Mouse (Mus musculus) neural tube, embryonic 14.5 days (tissue): ENCODE measurements around the gene Dcakd. TPM values are rescaled to one million over a fixed set of nuclear protein-coding genes. Genes with fewer than 3 reads are reported as not detected.

Source experiments
- ATAC-seq: fragments of 200-750 bp; cut with Nextera tagmentation; 2 replicates; pipeline ENCODE4 v1.8.0; 2017; ENCODE audit warnings: low read depth, mild to moderate bottlenecking, moderate TSS enrichment, moderate library complexity
- H3K27ac ChIP-seq: fragments of 300-500 bp; sonication (generic); 2 replicates; pipeline ENCODE4 v1.5.1; 2014; ENCODE audit warnings: low read depth, mild to moderate bottlenecking, control low read depth, low read length, moderate library complexity, mixed read lengths
- H3K27me3 ChIP-seq: fragments of 300-500 bp; sonication (generic); 2 replicates; pipeline ENCODE4 v1.6.1; 2014; ENCODE audit warnings: low read length; ENCODE audit not compliant: control insufficient read depth, insufficient read depth
- H3K36me3 ChIP-seq: fragments of 300-500 bp; sonication (generic); 2 replicates; pipeline ENCODE4 v1.6.1; 2014; ENCODE audit warnings: low read length, mixed read lengths; ENCODE audit not compliant: control insufficient read depth, insufficient read depth
- H3K4me1 ChIP-seq: fragments of 300-500 bp; sonication (generic); 2 replicates; pipeline ENCODE4 v1.6.1; 2014; ENCODE audit warnings: low read length; ENCODE audit not compliant: control insufficient read depth, insufficient read depth
- H3K4me2 ChIP-seq: fragments of 300-500 bp; sonication (generic); 2 replicates; pipeline ENCODE4 v1.6.1; 2014; ENCODE audit warnings: mild to moderate bottlenecking, low read depth, low read length, control low read depth
- H3K4me3 ChIP-seq: fragments of 300-500 bp; sonication (generic); 2 replicates; pipeline ENCODE4 v1.5.1; 2014; ENCODE audit warnings: low read depth, low read length, control low read depth, mixed read lengths
- H3K9ac ChIP-seq: fragments of 300-500 bp; sonication (generic); replicated peaks from 2 replicates; pipeline ENCODE4 v1.6.1; 2014; ENCODE audit warnings: low read depth, mild to moderate bottlenecking, control low read depth, low read length, mixed read lengths
- H3K9me3 ChIP-seq: fragments of 300-500 bp; sonication (generic); 2 replicates; pipeline ENCODE4 v1.6.1; 2016; ENCODE audit warnings: low read length; ENCODE audit not compliant: control insufficient read depth
- WGBS: fragments of 180-500 bp; shearing (Covaris S2); extraction: QIAGEN DNeasy Blood & Tissue Kit; methylation state at CpG from one replicate; pipeline ENCODE4 v1.1.7; 2014; 5-methylcytosine and 5-hydroxymethylcytosine counted together
- polyA plus RNA-seq: library from polyadenylated mRNA; unstranded; fragments of >200 nt; fragmentation: Nextera tagmentation; extraction: Ambion mirVana; gene quantifications from 2 replicates; pipeline ENCODE4 v1.2.1, GENCODE M21; 2014

Dcakd gene
- polyA plus RNA-seq, 1 experiment from 2014 or later = 193 TPM

DNA sequence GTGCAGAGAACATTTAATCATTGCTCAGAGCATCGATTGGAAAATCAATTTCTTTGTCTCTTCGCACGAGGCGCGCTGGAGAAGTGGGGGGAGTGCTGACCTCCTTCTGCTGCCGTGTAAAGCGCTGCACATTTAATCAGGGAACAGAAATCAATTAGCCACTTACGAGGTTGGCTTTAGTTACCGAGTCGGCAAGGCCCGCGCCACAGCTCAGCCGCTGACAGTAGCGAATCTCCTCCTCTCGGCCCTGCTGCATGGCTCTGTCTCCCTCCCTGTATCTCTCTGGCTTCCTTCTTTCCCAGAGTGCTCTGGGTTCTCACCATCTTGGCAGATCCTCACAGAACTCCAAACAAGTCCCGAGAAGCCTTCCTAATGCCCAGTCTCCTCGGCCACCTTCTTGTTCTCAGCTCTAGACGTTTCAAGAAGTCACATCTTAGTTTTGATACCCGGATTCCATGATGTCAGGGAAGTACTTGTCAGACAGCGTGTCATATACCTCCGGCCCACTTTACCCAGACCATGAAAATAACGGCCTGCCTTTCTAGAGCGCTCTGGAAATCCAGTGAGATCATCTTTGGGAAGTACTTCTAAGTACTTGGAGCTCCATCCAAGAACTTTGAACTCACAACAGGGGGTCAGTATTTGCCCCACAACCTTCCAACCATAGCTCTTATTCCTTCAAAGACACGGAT is 64.1 kb downstream of the Dcakd start:
- H3K27ac ChIP-seq = peak overlapping the region; percentile 45
- peak overlapping the region; percentile 36 for H3K4me2 ChIP-seq
- H3K4me3 ChIP-seq = no peak overlapping the region
- H3K9ac ChIP-seq = peak overlapping the region; percentile 41; the same call in 1 of the 2 replicates
- WGBS = 18% methylated on average over 24 of the region's 24 CpGs
- no peaks in the 10 kb centered on the region for H3K9me3 ChIP-seq
- peak; percentile 54 for ATAC-seq
- H3K36me3 ChIP-seq = no peaks in the 10 kb centered on the region
- H3K4me1 ChIP-seq = peaks cover 18% of the 10 kb centered on the region
- no peaks in the 10 kb centered on the region; the same call in 1 of the 2 replicates for H3K27me3 ChIP-seq

DNA sequence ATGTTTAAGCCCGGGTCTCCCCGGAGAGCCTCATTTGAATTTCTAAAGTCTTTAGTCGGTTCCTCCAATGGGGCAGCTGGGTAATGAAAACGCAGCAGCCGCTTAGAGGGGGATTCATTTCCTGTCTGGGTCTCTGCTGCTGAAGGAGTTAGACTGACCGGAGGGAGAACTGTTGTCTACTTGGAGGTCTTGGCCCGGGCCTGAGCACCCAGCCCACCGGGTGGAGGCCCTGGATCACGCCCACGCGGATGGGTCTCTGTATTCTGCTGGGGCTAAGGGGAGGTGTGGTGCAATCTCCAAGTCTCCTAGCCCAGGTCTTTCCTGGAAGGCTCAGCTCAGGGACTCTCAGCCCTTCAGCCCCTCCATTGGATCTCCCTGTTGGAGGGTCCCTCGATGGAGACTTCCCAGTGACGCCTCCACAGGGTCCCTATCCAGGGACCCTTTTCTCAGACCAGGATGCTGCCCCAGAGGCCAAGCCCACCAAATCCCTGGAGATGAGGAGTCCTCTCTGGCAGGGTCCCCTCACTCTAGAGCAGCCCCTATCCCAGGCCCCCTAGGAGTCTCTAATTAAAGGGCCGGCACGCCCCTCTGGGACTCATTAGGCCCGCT is 64.8 kb downstream of the Dcakd start:
- Histone ChIP-seq H3K9me3 (no peaks in the 10 kb centered on the region), H3K4me2 (peak overlapping the region; percentile 36), H3K27ac (peak overlapping the region; percentile 45), H3K4me3 (no peak overlapping the region), H3K9ac (peak overlapping the region; percentile 41), H3K36me3 (no peaks in the 10 kb centered on the region), H3K27me3 (no peaks in the 10 kb centered on the region; the same call in 1 of the 2 replicates), H3K4me1 (peaks cover 18% of the 10 kb centered on the region)
- WGBS = under 1% methylated on average over 16 of the region's 16 CpGs
- peak; percentile 70 for ATAC-seq

- Histone ChIP-seq H3K27ac (no peak overlapping the region; the same call in 1 of the 2 replicates), H3K4me2 (peak overlapping the region; percentile 36), H3K36me3 (no peaks in the 10 kb centered on the region), H3K27me3 (no peaks in the 10 kb centered on the region; the same call in 1 of the 2 replicates), H3K9ac (peak overlapping the region; percentile 41; the same call in 1 of the 2 replicates), H3K4me3 (no peak overlapping the region), H3K4me1 (peaks cover 18% of the 10 kb centered on the region), H3K9me3 (no peaks in the 10 kb centered on the region)
- no peak for ATAC-seq
- WGBS = 24% methylated on average over 7 of the region's 7 CpGs
Measured at GRCm38 (mm10) chr11:102962861-102963245, 65.3 kb downstream of the Dcakd start.

DNA sequence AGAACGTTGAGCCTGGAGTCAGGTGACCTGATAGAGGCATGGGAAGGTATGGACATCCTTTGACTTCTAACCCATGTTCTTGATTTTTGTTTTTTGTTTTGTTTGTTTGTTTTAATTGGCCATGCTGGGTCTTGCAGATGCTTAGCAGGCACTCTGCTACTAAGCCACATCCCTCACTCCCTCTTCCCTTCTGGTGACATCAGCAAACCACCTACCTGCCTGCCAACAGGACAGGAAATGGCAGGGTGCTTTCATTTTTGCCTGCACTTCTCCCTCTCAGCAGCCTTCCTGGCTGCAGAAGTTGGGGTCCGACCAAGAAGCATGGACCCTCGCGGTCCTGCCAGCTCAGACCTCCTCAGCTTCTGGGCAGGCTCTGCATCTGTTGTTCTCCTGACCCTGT is 67.1 kb downstream of the Dcakd start:
- ATAC-seq = no peak
- Histone ChIP-seq H3K4me2 (no peak overlapping the region), H3K4me3 (no peak overlapping the region), H3K9ac (no peak overlapping the region), H3K4me1 (peaks cover 20% of the 10 kb centered on the region), H3K36me3 (no peaks in the 10 kb centered on the region), H3K9me3 (no peaks in the 10 kb centered on the region), H3K27me3 (no peaks in the 10 kb centered on the region; the same call in 1 of the 2 replicates), H3K27ac (no peak overlapping the region)
- whole genome bisulfite sequencing = 92% methylated on average over 4 of the region's 4 CpGs

- Histone ChIP-seq H3K4me3 (no peak overlapping the region), H3K9ac (no peak overlapping the region), H3K27me3 (no peaks in the 10 kb centered on the region; the same call in 1 of the 2 replicates), H3K4me1 (peaks cover 15% of the 10 kb centered on the region), H3K27ac (no peak overlapping the region), H3K4me2 (no peak overlapping the region), H3K36me3 (no peaks in the 10 kb centered on the region), H3K9me3 (no peaks in the 10 kb centered on the region)
- no peak for ATAC-seq
- WGBS = 77% methylated on average over 1 of the region's 1 CpGs
Measured at GRCm38 (mm10) chr11:102958870-102959269, 69.3 kb downstream of the Dcakd start.

GRCm38 (mm10) chr11:102958431-102958830 is 69.7 kb downstream of the Dcakd start:
- 65% methylated on average over 6 of the region's 6 CpGs for WGBS
- Histone ChIP-seq H3K9ac (no peak overlapping the region), H3K4me3 (no peak overlapping the region), H3K4me1 (peaks cover 11% of the 10 kb centered on the region), H3K9me3 (no peaks in the 10 kb centered on the region), H3K4me2 (no peak overlapping the region), H3K27ac (no peak overlapping the region), H3K27me3 (no peaks in the 10 kb centered on the region; the same call in 1 of the 2 replicates), H3K36me3 (no peaks in the 10 kb centered on the region)
- no peak for ATAC-seq

DNA sequence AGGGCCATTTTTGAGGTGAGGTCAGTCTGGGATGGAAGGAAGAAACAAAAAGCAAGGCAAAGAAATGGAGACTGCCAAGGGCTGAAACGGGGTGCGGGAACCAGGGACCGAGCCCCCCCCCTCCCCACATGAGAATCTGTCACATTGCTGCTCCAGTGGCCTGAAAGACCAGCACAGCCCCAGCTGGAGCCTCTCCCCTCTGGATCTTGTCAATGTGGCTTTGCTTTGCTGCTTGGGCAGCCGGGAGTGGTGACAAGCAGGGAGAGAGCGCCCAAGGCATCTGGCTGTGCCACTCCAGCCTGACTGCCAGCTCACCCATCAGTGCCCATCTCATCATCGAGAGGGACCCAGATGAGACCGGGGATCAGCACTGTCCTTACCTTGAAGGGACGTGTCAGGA is 70.4 kb downstream of the Dcakd start:
- Histone ChIP-seq H3K4me1 (peaks cover 3% of the 10 kb centered on the region; the same call in 1 of the 2 replicates), H3K9ac (no peak overlapping the region), H3K27ac (0 out of 2 replicates have a peak overlapping the region, but pooled peaks have one; percentile 28), H3K9me3 (no peaks in the 10 kb centered on the region), H3K36me3 (no peaks in the 10 kb centered on the region), H3K4me2 (no peak overlapping the region), H3K27me3 (no peaks in the 10 kb centered on the region; the same call in 1 of the 2 replicates), H3K4me3 (no peak overlapping the region)
- ATAC-seq = no peak
- 72% methylated on average over 8 of the region's 8 CpGs for WGBS

DNA sequence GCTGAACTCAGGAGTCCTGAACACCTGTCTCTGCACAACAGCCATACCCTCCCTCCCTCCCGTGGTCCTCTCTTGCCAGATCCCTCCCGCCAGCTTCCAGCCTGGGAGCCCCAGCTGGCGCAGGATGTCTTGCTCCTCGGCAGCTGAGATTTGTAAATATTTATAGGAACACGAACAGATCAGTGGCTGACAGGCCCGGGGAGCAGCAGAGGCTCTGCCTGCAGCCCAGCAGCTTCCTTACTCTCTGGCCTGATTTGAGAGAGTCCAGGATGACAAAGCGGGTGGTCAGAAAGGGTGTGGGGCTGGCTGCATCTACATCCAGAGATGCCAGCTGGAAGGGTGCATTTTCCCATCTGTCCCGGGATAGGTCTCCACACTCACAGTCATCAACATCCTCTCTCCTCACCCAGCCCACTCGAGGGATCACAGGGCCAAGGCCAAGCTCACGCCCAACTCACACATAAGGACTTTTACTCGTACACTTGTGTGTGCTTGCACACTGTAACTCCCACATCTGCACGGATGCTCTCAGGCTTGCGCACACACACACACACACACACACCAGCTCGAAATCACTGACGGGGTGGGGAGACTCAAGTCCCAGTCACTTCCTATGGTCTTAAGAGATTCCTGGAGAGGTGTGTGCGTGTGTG is 71.0 kb downstream of the Dcakd start:
- H3K4me2 ChIP-seq = no peak overlapping the region
- H3K4me1 ChIP-seq = 0 out of 2 replicates have a peak, but pooled peaks cover 2% of the 10 kb centered on the region
- no peak for ATAC-seq
- no peaks in the 10 kb centered on the region for H3K36me3 ChIP-seq
- H3K27me3 ChIP-seq = no peaks in the 10 kb centered on the region; the same call in 1 of the 2 replicates
- H3K9me3 ChIP-seq = no peaks in the 10 kb centered on the region
- H3K9ac ChIP-seq = 0 out of 2 replicates have a peak overlapping the region, but pooled peaks have one; percentile 21
- peak overlapping the region; percentile 28; the same call in 1 of the 2 replicates for H3K27ac ChIP-seq
- no peak overlapping the region for H3K4me3 ChIP-seq
- 47% methylated on average over 16 of the region's 16 CpGs for WGBS
